Mouse (Mus musculus) hindlimb bud, embryonic 11.5 days (tissue): ENCODE results near the gene Rplp2.
"Not testable (repeated sequence)": the region's sequence is repeated elsewhere in the genome, so short reads cannot be mapped to it uniquely, and the experiment has no call there.

Experiments
- DNase-seq: peaks from one replicate; pipeline ENCODE4 v3.0.0-alpha.2; 2012; ENCODE audit warnings: low read depth, low spot score; ENCODE audit errors: extremely low spot score

The Rplp2 gene

DNA sequence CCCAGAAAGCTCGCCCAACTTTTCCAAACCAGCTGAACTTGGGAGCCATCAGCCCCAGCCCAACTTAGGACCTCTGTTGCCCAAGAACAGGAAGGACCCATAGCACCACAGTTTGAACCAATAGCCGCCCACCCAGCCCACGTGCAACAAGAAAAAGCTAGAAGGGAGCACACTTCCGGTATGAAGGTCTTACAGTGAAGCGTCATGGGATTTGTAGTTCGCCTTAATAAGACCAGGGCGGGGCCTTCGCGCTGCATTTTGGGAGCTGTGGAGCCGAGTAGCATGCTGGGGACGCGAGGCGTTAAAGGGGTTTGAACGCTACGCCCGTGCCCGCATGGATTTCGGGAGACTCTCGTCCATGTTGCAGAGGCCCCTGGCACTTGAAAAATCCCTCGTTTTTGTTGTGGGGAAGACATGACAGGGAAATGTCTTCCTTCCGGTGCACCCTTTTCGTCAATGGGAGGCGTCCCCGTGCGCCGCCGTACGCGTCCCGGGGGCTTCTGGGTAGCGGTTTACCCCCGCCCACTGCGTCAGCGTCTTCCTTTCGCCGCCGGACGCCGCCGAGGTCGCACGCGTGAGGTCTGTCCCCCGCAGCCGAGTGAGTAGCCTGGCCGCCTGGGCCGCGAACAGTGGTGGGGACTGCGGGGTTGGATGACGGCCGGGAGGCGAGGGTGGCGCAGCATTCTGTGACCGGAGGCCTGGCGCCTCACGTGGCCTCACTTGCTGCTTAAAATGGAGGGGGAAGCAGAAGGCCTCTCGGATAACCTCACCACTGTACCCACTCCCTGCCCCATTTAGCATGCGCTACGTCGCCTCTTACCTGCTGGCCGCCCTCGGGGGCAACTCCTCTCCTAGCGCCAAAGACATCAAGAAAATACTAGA, at the start of gene Rplp2:
TSS of gene Rplp2 (plus strand) at position 261 of the 882 bp plus-strand sequence.
- no peak for DNase-seq

DNA sequence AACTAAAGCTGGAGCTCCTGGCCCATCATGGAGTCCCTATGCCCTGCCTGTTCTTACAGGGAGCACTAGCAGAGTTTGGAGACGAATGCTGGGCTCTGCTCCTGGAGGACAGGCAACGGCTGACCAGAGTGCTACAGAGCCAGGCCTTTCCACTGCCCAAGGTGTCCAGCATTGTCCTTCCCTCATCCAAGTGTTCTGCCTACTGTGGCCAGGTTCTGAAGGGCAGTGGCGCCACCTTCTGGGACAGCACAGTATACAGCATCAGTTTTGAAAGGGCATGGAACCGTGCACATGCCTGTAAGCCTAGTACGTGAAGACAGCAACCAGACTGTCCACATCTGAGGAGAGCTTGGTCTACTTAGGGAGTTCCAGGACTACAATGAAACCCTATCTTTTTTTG, 43.9 kb upstream of the Rplp2 start:
- DNase-seq, result no peak

DNA sequence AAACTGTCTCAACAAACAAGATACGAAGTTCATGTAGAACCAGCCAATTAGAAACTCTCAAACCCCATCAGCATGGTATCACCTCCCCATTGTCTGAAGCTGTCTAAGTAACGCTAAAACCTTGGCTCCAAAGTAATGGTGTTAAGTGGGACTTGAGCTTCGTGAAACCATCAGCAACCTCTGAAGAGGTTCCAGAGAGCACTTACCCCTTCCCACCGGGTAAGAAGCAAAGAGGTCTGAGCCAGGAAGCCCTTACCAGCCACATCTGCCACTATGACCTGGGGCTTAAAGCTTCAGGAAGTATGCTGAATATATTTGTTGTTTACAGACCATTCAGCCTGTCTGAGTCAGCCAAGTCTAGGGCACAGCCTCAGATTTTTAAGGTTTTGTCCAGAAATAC, 41.7 kb upstream of the Rplp2 start:
- DNase-seq, result no peak

DNA sequence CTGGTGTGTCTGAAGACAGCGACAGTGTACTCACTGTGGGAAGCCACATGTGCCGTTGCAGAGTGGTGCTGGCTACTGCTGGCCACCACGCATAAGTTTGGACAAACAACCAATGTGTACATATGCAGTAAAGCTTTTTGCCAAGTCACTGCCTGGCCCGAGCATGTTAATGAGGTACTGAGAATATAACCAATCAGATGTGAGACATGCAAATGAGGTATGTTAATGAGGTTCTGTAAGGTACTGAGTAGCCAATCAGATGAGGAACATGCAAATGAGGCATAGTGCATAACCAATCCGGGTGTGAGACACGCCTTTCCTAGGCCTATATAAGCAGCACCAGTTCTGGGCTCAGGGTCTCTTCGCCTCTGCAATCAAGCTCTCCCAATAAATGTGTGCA, 39.5 kb upstream of the Rplp2 start:
- DNase-seq, result not testable (repeated sequence)

DNA sequence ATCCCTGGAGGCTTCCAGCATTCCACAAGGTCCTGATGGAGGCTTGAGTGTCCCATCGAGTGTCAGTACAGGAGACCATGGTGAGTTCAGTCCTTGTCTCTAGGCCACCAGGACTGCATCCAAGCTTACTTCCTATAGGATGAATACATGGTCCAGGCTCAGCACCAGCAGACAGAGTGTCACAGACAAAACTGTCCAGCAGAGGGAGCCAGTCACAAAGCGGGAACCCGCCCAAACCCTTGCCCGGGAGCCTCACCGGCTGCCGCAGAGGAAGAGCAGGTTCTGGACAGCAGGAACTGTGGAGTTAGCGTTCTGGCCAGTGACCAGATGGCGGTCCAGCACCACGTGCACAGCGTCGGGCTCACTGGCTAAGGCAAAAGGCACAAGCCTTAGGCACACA, 38.3 kb upstream of the Rplp2 start:
- peak; percentile 53 for DNase-seq

DNA sequence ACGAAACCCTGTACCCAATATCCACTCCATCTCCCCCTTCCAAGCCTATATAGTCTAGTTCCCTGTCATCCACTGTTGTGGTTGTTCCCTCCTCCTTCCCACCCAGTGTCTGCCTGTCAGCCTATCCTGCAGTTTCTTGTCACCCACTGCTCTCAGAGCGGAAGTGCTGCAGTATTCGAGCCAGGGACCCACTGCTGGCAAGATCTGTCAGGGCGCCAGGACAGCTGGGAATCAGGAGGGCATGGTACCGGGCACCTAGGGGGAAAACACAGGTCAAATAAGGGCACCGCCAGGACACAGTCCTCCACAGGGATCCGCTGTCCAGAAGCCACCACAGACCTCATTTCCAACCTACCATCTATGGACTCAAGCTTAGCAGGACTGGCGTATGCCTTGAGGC, 36.5 kb upstream of the Rplp2 start:
- no peak for DNase-seq

DNA sequence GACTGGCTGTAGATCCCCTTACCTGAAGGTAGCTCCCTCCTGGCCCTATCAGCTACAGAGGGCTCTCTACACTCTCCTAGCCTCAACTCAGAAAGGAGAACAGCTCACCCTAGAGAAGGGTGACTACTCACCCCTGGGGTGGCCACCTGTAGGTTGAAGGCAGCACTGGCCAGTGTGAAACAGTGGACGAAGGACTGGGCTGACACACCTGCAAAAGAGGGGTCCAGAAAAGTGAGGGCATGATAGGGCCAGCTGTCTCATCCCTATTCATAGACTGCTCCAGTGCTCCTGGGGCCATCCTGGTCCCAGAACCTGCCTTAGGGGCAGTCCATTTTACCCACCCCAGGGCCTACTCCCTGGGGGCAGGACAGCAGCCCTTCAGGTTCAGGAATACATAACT, 35.5 kb upstream of the Rplp2 start:
- no peak for DNase-seq

DNA sequence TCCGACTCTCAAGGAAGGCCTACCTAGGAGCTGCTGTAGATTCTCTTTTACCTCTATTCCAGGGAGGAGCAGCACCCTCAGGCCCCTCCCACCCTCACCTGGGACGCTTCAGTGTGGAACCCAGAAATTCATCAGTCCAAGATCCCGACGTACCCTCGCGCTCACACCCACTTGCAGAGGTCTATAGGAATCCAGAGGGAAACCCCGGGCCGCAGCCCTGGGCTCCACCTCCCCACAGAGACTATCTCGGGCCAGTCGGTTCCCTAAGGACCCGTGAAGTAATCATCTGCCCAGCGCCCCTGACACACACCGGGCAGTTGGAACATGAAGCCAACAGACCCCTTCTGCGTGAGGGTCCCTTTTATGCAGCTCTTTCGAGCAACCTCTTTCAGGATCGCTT, 33.8 kb upstream of the Rplp2 start:
- DNase-seq, result no peak

DNA sequence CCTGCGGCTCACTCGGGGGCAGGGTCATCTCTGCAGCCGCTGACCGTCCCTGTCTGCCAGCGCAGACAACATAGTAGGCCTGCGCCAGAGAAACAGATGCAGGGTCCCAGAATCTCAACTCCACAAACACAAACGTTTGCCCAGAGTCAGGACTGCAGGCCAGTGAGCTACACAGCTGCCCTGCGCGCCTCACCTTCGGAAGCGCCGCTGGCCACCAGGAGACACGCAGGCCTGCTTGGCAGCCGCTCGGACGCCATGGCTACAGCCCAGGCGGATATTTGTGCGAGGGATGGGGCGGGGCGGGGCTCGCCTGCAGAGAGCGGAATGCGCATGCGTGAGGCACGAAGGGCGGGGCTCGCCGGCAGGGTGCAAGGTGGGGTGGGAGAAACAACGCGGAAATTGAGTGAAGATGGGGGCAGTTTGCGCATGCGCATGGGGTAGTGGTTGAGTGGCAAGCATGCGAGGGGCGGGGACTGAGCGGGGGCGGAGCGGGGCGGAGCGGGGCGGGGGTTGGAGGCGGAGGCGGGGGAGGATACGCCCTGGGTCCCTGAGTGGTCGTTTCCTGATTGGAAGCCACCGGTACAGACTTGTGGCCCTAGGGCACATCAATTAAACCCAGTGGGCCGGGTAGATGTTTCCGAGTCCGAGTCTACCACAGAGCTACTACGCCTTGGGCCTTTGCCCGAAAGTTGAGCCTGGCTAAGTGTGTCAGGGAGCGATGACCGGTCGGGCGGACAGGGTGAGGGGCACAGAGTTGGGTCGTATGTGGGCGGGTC, 33.2 kb upstream of the Rplp2 start, which contains the start of gene Gatd1:
TSS of gene Gatd1 (minus strand) at position 328 of the 776 bp plus-strand sequence.
- peak; percentile 98 for DNase-seq

DNA sequence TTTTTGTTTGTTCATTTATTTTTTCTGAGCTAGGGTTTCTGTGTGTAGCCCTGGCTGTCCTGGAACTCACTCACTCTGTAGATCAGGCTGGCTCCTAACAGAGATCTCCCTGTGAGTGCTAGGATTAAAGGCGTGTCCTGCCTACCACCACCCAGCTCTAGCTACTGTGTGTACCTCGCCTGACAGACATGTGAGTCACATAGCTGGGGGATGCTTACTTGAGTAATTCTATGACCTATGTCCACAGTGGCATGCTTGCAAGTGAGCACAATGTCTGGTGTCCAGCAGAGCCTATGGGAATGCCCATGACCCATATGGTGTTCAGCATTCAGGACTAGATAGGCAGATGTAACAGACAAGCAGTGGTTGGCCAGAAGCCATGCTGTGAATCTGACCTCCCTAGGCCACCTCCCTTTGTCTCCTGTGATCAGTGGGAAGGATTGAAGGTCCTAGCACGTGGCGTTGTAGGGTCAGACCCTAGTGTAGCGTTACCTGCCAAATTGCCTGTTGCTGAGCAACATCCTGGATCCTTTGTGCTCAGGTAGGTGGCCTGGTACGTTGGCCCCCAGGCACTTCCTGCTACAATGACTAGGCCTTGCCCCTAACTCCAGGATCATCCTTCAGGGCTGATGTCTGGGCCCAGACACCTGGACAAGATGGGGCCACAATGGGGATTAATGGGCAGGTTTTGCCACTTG, 30.9 kb upstream of the Rplp2 start:
- no peak for DNase-seq

DNA sequence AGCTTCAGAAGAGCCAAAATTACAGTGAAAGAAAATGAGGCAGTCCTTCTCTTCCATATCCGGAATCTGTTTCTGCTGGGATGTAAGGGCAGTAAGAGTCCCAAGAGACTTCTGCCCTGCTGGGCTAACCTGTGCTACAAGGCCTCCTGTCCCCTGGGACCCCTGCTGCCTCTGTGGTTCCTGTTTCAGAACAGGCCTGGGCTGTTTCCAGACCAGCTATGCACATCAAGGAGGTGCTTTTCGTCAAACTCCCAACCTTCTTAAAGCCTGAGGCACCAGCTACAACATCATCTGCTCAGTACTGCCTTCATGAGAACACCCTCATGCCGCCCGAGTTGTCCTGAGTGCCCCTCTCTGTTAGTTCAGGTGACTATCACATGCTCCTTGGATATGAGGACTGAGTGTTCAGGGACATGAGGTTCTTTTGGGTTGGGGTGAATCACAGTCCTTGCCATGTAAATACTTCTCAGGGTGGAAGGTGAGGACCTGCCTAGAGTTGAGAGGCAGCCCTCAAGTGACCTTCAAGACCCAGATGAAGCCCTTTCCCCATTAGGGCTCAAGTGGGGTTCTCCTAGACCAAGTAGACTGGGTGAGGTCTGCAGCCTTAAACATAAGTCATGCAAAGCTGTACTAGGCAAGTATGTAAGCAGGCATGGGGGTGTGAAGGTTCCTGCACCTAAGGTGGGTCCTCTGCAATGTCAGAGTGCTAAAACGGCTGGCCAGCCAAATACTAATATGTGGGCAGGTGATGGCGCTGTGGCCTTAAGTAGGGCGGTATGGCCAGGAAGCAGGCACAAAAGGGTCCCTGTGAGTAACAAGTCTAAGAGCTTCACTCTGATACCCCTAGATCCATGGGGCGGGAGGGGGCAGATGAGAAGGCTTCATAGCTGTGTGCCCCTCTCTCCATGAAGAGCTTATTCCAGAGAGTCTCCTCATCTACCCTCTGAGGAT, 29.2 kb upstream of the Rplp2 start:
- DNase-seq, result no peak

DNA sequence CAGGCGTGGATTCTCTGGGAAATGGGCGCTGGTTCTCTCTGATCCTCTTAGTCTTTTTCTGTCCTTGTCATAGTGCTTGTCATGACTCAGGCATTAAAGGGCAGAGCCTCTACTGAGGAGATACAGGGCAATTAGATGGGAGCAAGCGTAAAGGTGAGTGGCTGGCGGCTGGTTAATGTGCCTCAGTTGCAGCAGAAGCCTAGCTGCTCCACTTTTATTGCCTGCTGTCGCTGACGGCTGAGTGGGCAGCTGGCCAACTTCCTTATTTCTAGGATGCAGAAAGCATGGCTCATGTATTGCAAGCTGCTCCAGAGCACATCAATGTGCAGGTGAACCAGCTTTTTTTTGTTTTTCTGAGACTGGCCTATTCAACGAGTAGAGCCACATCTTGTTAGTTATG, 28.2 kb upstream of the Rplp2 start:
- no peak for DNase-seq

DNA sequence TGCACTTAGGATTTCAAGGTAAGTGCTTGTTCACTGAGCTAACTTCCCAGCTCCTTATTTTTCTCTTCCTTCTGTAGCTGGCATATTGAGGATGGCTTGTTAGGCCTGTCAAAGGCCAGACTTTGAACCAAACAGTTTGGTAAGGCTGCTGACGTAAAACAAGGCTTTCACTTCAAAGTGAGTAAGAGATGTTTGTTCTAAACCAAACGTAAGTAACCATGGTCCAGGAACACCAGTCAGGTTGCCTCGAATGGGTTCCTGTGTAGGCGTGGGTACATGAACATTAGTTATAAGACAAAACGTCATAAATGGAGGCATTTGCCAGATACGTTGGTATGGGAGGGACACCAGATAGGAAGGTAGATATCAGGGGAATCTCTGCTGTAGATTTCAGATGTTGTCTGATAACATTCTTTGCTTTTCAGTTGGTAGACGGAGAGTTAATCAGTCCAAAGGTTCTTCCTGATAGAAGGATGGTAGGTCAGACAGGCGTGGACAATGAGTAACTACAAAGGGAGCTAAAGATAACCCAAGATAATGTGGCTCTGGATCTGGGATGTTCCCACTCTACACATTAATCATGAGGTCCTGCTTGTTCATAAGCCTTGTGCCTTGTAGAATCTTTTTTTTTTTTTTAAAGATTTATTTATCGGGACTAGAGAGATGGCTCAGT, 27.0 kb upstream of the Rplp2 start:
- DNase-seq, result no peak

DNA sequence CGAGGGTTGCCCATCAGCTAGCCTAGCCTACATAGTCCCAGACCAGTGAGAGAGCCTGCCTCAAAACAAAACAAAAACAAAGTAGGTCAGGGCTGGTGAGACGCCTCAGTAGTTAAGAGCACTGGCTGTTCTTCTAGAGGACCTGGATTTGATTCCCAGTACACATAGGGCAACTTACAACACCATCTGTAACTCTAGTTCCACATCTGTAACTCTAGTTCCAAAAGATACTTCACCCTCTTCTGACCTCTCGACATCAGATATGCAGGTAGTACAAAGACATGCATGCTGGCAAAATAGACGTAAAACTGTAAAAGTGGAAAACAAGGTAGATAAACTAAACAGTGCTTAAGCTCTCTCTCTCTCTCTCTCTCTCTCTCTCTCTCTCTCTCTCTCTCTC, 23.4 kb upstream of the Rplp2 start:
- no peak for DNase-seq

DNA sequence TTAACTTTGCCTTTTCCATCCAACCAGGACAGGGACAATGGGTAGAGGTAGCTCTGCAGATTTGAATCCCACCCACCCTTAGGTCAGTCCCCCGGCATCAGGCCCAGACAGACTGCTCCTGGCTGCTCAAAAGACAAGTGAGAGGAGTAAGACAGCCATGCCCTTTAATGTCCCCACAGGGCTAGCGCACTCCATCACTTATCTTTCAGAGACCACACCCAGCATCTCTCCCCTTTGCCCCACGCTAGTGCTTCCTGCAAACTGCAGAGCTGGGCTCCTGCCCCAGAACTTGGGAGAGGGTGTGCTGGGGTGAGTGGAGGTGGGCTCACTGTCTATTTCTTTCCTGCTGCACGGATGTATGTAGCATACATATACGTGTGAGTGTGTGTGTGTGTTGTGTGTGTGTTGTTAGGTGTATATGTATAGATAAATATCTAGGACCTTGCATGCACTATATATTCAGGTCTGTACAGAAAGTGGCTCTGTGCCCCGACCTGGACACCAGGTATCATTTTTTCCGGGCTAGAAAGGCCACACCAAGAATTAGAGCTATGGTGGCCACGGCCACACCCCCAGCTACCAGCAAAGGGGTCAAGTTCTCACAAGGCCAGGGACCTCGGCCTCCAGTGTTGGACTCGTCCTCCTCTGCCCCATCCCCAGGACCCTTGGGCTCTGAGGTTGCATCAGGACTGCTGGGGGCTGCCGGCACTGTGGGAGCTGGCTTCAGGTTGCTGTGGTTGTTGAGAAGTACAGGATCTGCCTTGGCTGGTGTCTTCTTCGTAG, 20.0 kb upstream of the Rplp2 start:
- no peak for DNase-seq

DNA sequence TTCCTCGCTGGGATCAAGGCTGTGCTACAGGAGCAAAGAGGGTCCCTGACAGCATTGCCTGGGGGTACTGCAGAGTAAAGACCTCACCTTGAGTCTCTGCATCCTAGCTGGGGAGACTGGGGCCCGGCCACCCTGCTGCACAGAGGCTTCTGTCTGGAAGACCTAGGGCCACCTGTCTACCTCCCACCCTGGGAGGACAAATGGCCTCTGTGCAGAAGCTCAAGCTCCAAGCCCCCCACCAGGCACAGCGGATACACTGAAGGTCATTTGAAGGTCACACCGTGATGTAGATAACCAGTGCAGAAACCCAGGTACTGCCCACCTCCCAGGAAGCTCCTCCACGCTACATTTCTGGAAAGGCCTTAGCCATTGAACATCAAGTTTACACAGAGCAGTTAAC, 18.5 kb upstream of the Rplp2 start:
- no peak for DNase-seq

DNA sequence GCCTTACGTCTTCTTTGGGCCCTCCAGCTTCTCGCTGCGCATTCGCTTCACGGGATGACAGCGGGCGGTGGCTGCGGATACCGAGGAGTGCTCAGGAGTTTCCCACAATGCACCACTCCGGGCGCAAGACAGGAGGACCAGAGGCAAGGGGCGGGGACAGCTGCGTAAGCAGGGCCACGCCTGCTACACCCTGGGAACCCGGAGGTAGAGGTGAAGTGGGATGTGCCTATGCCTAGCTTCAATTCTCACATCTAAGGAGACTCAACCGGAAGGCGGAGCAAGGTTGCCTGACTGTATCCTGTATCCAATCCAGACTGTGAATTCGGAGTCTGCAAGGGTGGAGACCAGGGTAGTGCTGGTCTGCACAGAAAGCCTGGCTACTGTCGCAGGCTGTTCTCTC, 17.9 kb upstream of the Rplp2 start, which contains the start of gene Cend1:
TSS of gene Cend1 (minus strand) at position 182 of the 400 bp plus-strand sequence.
- no peak for DNase-seq

DNA sequence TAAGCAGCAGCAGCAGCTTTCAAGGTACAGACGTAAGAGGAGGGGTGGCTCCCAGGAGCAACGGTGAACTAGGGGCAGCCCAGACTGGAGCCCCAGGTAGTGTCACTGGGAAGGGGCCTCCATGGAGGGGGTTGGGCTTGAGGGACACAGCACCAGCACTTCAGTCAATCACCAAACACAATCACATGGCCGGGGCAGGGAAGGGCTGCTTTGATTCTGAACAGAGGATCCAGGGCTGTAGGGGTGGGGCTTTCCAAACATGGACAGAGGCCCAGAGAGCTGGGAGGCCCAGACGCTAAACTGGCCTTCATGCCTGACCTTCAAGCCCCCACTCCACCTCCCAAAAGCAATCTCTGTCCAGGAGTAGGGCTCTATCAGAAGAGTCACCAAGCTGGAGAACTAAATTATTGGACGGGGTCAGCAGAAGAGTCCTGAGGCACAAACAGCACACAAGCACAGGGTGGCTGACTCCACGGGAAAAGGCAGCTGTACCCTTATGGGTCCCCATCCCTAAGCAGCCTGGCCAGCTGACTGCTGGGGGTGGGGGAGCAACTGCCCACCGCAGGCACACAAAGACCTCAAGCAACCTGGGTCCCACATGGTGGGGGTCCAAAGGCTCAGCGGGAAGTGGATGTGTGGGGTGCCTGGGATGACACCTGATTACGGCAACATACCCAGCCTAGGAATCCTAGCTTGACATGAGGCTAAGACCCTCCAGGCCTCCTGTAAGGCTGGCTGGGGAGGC, 17.2 kb upstream of the Rplp2 start:
- no peak for DNase-seq
